Mouse (Mus musculus) ovary, postnatal 10 days (tissue): ENCODE measurements around the gene Idh3b.

ENCODE experiments used
- DNase-seq: peaks from one replicate; pipeline ENCODE4 v3.0.0; 2022; ENCODE audit warnings: low spot score

The Idh3b gene

GRCm38 (mm10) chr2:130265520-130265919, 18.8 kb downstream of the Idh3b start:
- DNase-seq, result no peak

DNA sequence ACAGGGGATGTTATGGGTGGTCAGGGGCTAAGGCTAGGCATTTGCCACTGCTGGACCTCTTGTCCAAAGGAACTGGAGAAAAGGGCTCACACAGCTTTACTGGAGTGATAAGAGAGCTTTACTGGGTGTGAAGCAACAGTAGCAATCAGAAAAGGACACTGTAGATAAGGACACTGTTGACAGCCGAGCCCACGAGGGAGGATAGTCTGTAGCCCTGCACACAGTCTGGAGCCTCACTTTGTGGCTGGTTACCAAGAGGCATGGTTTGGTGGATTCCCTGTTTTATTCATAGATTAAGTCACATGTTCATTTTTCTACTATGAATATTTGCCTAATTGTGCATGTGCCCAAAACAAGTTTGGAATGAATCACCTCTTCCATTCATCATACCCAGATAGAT, 21.9 kb downstream of the Idh3b start:
- no peak for DNase-seq

DNA sequence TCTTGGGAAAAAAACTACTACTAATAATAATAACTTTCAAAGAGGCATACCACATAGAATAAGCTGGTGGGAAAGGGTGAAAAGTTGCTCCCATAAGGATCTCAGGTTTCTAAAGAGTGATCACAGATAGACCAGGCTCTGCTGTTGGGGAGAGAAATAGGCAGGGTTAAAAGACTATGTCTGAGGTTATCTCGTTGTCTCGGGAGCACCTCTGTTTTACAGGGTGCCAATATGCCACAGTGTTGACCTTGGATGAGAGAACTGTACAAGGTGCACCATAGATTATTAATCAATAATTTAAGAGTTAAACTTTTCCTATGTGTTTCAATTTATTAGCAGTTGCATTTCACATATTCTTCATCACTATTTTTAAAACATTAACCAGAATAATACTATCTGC, 22.4 kb downstream of the Idh3b start:
- no peak for DNase-seq

DNA sequence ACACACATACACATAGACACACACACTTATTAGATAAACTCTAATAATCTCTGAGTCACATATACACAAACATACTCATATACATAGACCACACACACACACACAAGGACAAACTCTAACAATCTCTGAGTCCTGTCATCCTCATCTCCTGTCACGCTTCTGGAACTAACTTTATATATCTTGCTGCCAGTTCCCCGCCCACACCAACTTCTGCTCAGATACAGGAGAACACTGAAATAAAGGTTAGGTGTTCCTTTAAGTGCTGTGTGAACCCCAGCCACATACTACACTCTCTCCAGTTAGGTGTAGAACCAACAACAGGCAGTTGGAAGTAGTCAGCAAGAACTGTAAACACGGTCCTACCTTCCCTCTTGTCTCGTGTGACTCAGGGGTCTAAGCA, 23.5 kb downstream of the Idh3b start:
- no peak for DNase-seq

GRCm38 (mm10) chr2:130256762-130257161, 27.6 kb downstream of the Idh3b start:
- DNase-seq, result no peak

- no peak for DNase-seq
Observed at GRCm38 (mm10) chr2:130248226-130248625, 36.1 kb downstream of the Idh3b start.

DNA sequence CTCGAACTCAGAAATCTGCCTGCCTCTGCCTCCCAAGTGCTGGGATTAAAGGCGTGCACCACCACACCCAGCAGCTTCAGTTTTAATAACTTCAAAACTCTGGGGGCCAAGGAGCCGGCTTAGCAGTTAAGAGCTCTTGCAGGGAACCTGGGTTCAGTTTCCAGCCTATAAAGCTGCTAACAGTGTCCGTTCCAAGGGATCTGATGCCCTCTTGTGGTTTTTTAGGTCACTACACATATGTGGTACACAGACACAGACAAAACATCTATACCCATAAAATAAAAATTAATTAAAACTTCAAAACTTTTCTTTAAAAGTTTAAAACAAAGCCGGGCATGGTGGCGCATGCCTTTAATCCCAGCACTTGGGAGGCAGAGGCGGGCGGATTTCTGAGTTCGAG, 37.4 kb downstream of the Idh3b start:
- no peak for DNase-seq
